Mouse (Mus musculus) liver, adult 2 months (tissue): ENCODE measurements around the gene Herpud2. TPM values are rescaled to one million over a fixed set of nuclear protein-coding genes. Genes with fewer than 3 reads are reported as not detected.
A peak's percentile ranks its signal among the peaks of the same experiment; 100 is the strongest.

ENCODE experiments used
- DNase-seq: peaks from one replicate; pipeline ENCODE4 v3.0.0-alpha.2; 2011; ENCODE audit warnings: low read depth, low spot score; ENCODE audit errors: extremely low read depth
- H3K27ac ChIP-seq: fragments of 200-500 bp; replicated peaks from 2 replicates; pipeline ENCODE4 v1.5.1; 2012; ENCODE audit warnings: low read depth, mild to moderate bottlenecking, control low read depth, inconsistent platforms, low read length; ENCODE audit not compliant: insufficient read depth
- H3K27me3 ChIP-seq: fragments of 200-500 bp; 2 replicates; pipeline ENCODE4 v1.6.1; 2012; ENCODE audit warnings: mild to moderate bottlenecking, moderate library complexity, low read length, inconsistent platforms; ENCODE audit not compliant: control insufficient read depth, insufficient read depth
- H3K36me3 ChIP-seq: fragments of 200-500 bp; 2 replicates; pipeline ENCODE4 v1.6.1; 2012; ENCODE audit warnings: low read length, inconsistent platforms; ENCODE audit not compliant: control insufficient read depth, insufficient read depth
- H3K4me1 ChIP-seq: fragments of 200-500 bp; 2 replicates; pipeline ENCODE4 v1.6.1; 2011; ENCODE audit warnings: low read length; ENCODE audit not compliant: control insufficient read depth, insufficient read depth
- H3K4me3 ChIP-seq: fragments of 200-500 bp; 2 replicates; pipeline ENCODE4 v1.5.1; 2011; ENCODE audit warnings: low read depth, mild to moderate bottlenecking, control low read depth, low read length, moderate library complexity; ENCODE audit not compliant: insufficient read depth
- H3K79me2 ChIP-seq: fragments of 200-500 bp; 2 replicates; pipeline ENCODE4 v1.6.1; 2012; ENCODE audit warnings: inconsistent platforms, mild to moderate bottlenecking, low read length, moderate library complexity; ENCODE audit not compliant: control insufficient read depth, insufficient read depth
- H3K9ac ChIP-seq: fragments of 200-500 bp; 2 replicates; pipeline ENCODE4 v1.6.1; 2012; ENCODE audit warnings: low read depth, mild to moderate bottlenecking, control low read depth, inconsistent platforms, low read length
- CTCF ChIP-seq: fragments of 200-500 bp; IDR thresholded peaks from 2 replicates; pipeline ENCODE4 v1.5.1; 2011; ENCODE audit warnings: low read depth, low read length, control low read depth
- POLR2A ChIP-seq: fragments of 200-500 bp; IDR thresholded peaks from 2 replicates; pipeline ENCODE4 v1.6.1; 2011; ENCODE audit warnings: low read length, control low read depth; ENCODE audit not compliant: insufficient read depth; ENCODE audit errors: extremely low read depth
- WGBS: fragments of 180-500 bp; shearing (Covaris S2); methylation state at CpG from one replicate; pipeline ENCODE4 v1.1.7; 2018; 5-methylcytosine and 5-hydroxymethylcytosine counted together
- polyA plus RNA-seq: library from polyadenylated mRNA; depleted of rRNA; stranded (reverse); fragments of >200 nt; gene quantifications from 2 replicates; pipeline ENCODE4 v1.2.3, GENCODE M21; 2012; rRNA removed
- total RNA-seq: library from RNA; depleted of rRNA; stranded (reverse); fragments of >200 nt; gene quantifications from 2 replicates; pipeline ENCODE4 v1.2.3, GENCODE M21; 2014; rRNA removed

The Herpud2 gene
- total and polyA plus RNA-seq, 2 experiments, result 11.5 to 17.6 TPM

- TF ChIP-seq POLR2A (no peak), CTCF (no peak)
- 58% methylated on average over 2 of the region's 2 CpGs for WGBS
- DNase-seq, result no peak
- Histone ChIP-seq H3K4me1 (no peaks in the 10 kb centered on the region), H3K36me3 (no peaks in the 10 kb centered on the region), H3K79me2 (no peaks in the 10 kb centered on the region), H3K4me3 (no peak within 1 kb of the TSS), H3K27me3 (no peaks in the 10 kb centered on the region), H3K27ac (no peak within 1 kb of the TSS), H3K9ac (no peak within 1 kb of the TSS)
Observed at GRCm38 (mm10) chr9:25089122-25089521, 62.5 kb downstream of the Herpud2 start, which contains the start of gene Gm10181. TSS of gene Gm10181 (plus strand) at chr9:25089422.

- TF ChIP-seq CTCF, result no peak
- no peak for TF ChIP-seq POLR2A
- no peaks in the 10 kb centered on the region for H3K4me1 ChIP-seq
- no peak overlapping the region for H3K9ac ChIP-seq
- H3K79me2 ChIP-seq, result no peaks in the 10 kb centered on the region
- 89% methylated on average over 1 of the region's 1 CpGs for WGBS
- H3K4me3 ChIP-seq, result no peak overlapping the region
- no peaks in the 10 kb centered on the region for H3K27me3 ChIP-seq
- no peaks in the 10 kb centered on the region for H3K36me3 ChIP-seq
- DNase-seq, result no peak
- H3K27ac ChIP-seq, result no peak overlapping the region
Observed at GRCm38 (mm10) chr9:25076505-25076904, 75.1 kb downstream of the Herpud2 start.

GRCm38 (mm10) chr9:25075977-25076376, 75.6 kb downstream of the Herpud2 start:
- DNase-seq, result peak; percentile 7
- Histone ChIP-seq H3K79me2 (no peaks in the 10 kb centered on the region), H3K36me3 (no peaks in the 10 kb centered on the region), H3K4me3 (no peak overlapping the region), H3K27ac (no peak overlapping the region), H3K9ac (no peak overlapping the region), H3K4me1 (no peaks in the 10 kb centered on the region), H3K27me3 (no peaks in the 10 kb centered on the region)
- TF ChIP-seq POLR2A (no peak), CTCF (no peak)
- WGBS, result 48% methylated on average over 3 of the region's 3 CpGs

- WGBS, result 92% methylated on average over 1 of the region's 1 CpGs
- Histone ChIP-seq H3K9ac (no peak overlapping the region), H3K4me1 (no peaks in the 10 kb centered on the region), H3K79me2 (no peaks in the 10 kb centered on the region), H3K4me3 (no peak overlapping the region), H3K36me3 (no peaks in the 10 kb centered on the region), H3K27ac (no peak overlapping the region), H3K27me3 (no peaks in the 10 kb centered on the region)
- no peak for DNase-seq
- TF ChIP-seq CTCF (no peak), POLR2A (no peak)
Observed at GRCm38 (mm10) chr9:25072666-25073065, 79.0 kb downstream of the Herpud2 start.

- no peak for TF ChIP-seq CTCF
- no peak for TF ChIP-seq POLR2A
- Histone ChIP-seq H3K4me1 (no peaks in the 10 kb centered on the region), H3K9ac (no peak overlapping the region), H3K27me3 (0 out of 2 replicates have a peak, but pooled peaks cover 2% of the 10 kb centered on the region), H3K36me3 (no peaks in the 10 kb centered on the region), H3K79me2 (no peaks in the 10 kb centered on the region), H3K4me3 (no peak overlapping the region), H3K27ac (no peak overlapping the region)
- no peak for DNase-seq
- WGBS, result 62% methylated on average over 2 of the region's 3 CpGs
Observed at GRCm38 (mm10) chr9:25058726-25059125, 92.9 kb downstream of the Herpud2 start.

Other genes starting within 250 kb of the Herpud2 start
- gene Gm10181, start 62.4 kb downstream of the Herpud2 start, total RNA-seq, result not detected in 2 replicates
- gene Gm10181, start 62.4 kb downstream of the Herpud2 start, polyA plus RNA-seq, result not detected in 2 replicates
- 45.2 and 56.5 TPM in 2 replicates for gene Sept7, start 100.6 kb upstream of the Herpud2 start, total RNA-seq
- gene Sept7, start 100.6 kb upstream of the Herpud2 start, polyA plus RNA-seq, result 3.3 and 3.8 TPM in 2 replicates